21 mouse cellular contexts compared by ENCODE assay signal in genomic region chr16:76643801-76644200, GRCm38 (mm10).
A peak's percentile ranks its signal among the peaks of the same experiment; 100 is the strongest.
DNase-seq lines count a peak whose midpoint lies in the region; ATAC-seq and TF ChIP-seq lines count a peak whose summit lies in the region.
"Had no signal": no experiment of that assay in that cellular context is flagged by ENCODE, and none has a peak within 500 bp of the region (broad histone marks: within the 10 kb centered on the region; RNA-seq: fewer than 3 reads in every experiment).

No protein-coding gene starts in this region.

- peak overlapping the region; percentile 32 for H3K4me3 ChIP-seq in gastrocnemius, adult 2 months
- no peak overlapping the region for H3K4me3 ChIP-seq in midbrain, embryonic 11.5 days (ENCODE audit: low read depth, low read length)
- no peak overlapping the region for H3K4me3 ChIP-seq in midbrain, embryonic 10.5 days
- H3K4me3 ChIP-seq: embryonic facial prominence, embryonic 13.5 days; forebrain, embryonic 10.5 days; forebrain, embryonic 13.5 days; hindbrain, embryonic 12.5 days; hindbrain, embryonic 15.5 days had no signal

- ATAC-seq in midbrain, embryonic 11.5 days (ENCODE audit: low FRiP score) = no peak
- no peak for ATAC-seq in monocyte, adult 5-6 weeks (replicated peaks; ENCODE audit: insufficient number of reproducible peaks, low FRiP score, low TSS enrichment, poor library complexity, severe bottlenecking)
- ATAC-seq: CD4-positive, CD25-positive, alpha-beta regulatory T cell, adult 4 months; forebrain, embryonic 13.5 days; forebrain, embryonic 16.5 days had no signal

- intact Hi-C loops in gastrocnemius, adult 2 months (cut with DNase I) = no loop called here

- no peaks in the 10 kb centered on the region for H3K36me3 ChIP-seq in midbrain, embryonic 11.5 days (ENCODE audit: control insufficient read depth, insufficient read depth, low read length)
- H3K36me3 ChIP-seq in midbrain, embryonic 10.5 days = no peaks in the 10 kb centered on the region
- H3K36me3 ChIP-seq: embryonic facial prominence, embryonic 13.5 days; forebrain, embryonic 10.5 days; hindbrain, embryonic 12.5 days; hindbrain, embryonic 15.5 days had no signal

- peak overlapping the region; percentile 83 for H3K27ac ChIP-seq in gastrocnemius, adult 2 months
- H3K27ac ChIP-seq in midbrain, embryonic 11.5 days (ENCODE audit: low read depth, low read length) = no peak overlapping the region
- H3K27ac ChIP-seq in midbrain, embryonic 10.5 days (replicated peaks) = no peak overlapping the region
- H3K27ac ChIP-seq: embryonic facial prominence, embryonic 13.5 days; forebrain, embryonic 10.5 days; forebrain, embryonic 13.5 days; hindbrain, embryonic 12.5 days; hindbrain, embryonic 15.5 days had no signal

- H3K9me3 ChIP-seq in midbrain, embryonic 11.5 days (ENCODE audit: control insufficient read depth, low read length) = no peaks in the 10 kb centered on the region
- H3K9me3 ChIP-seq in midbrain, embryonic 10.5 days (replicated peaks) = 0 out of 2 replicates have a peak, but pooled peaks cover 3% of the 10 kb centered on the region
- H3K9me3 ChIP-seq: forebrain, embryonic 10.5 days; forebrain, embryonic 13.5 days; hindbrain, embryonic 12.5 days; hindbrain, embryonic 15.5 days had no signal

- no peak for TF ChIP-seq CTCF in gastrocnemius, adult 2 months (IDR thresholded peaks at IDR 0.05)

- H3K27me3 ChIP-seq in midbrain, embryonic 11.5 days (ENCODE audit: control insufficient read depth, insufficient read depth, low read length) = no peaks in the 10 kb centered on the region
- no peaks in the 10 kb centered on the region for H3K27me3 ChIP-seq in midbrain, embryonic 10.5 days (ENCODE audit: low read depth, poor library complexity, severe bottlenecking)
- H3K27me3 ChIP-seq: embryonic facial prominence, embryonic 13.5 days; forebrain, embryonic 13.5 days; hindbrain, embryonic 12.5 days; hindbrain, embryonic 15.5 days had no signal

- no peak overlapping the region for H3K4me2 ChIP-seq in midbrain, embryonic 11.5 days
- H3K4me2 ChIP-seq: embryonic facial prominence, embryonic 13.5 days; forebrain, embryonic 13.5 days; heart, embryonic 11.5 days; hindbrain, embryonic 12.5 days; hindbrain, embryonic 15.5 days had no signal

- no peaks in the 10 kb centered on the region for H3K4me1 ChIP-seq in midbrain, embryonic 11.5 days (ENCODE audit: control insufficient read depth, insufficient read depth, low read length)
- no peaks in the 10 kb centered on the region for H3K4me1 ChIP-seq in midbrain, embryonic 10.5 days
- H3K4me1 ChIP-seq: embryonic facial prominence, embryonic 13.5 days; forebrain, embryonic 10.5 days; forebrain, embryonic 13.5 days; hindbrain, embryonic 12.5 days; hindbrain, embryonic 15.5 days had no signal

- 96% methylated on average over 9 of the region's 9 CpGs for WGBS in midbrain, embryonic 11.5 days
- 96% methylated on average over 9 of the region's 9 CpGs for WGBS in midbrain, embryonic 10.5 days

- DNase-seq in gastrocnemius, adult 2 months = no peak
- DNase-seq in gastrocnemius, postnatal 10 days = no peak
- DNase-seq in midbrain, embryonic 11.5 days (ENCODE audit: low spot score, missing footprints) = peak; percentile 59
- no peak for DNase-seq in midbrain, embryonic 10.5 days (ENCODE audit: low spot score)
- DNase-seq in skeletal muscle tissue, adult 2 months (ENCODE audit: low read depth, low spot score) = peak; percentile 77
- DNase-seq: adrenal gland, adult 2 months; adrenal gland, postnatal 14 days; cerebellum, adult 11 months; cerebellum, adult 2 months; cerebellum, adult 9-11 months; cerebellum, postnatal 25 days; heart, adult 11 months had no signal

- H3K9ac ChIP-seq in midbrain, embryonic 11.5 days (ENCODE audit: low read length) = no peak overlapping the region
- H3K9ac ChIP-seq: embryonic facial prominence, embryonic 13.5 days; forebrain, embryonic 13.5 days; hindbrain, embryonic 12.5 days; hindbrain, embryonic 15.5 days had no signal

Comparison
In these comparisons a context has a peak if more than half of its experiments do, and no peak if none do; other contexts are left out.
1. DNase-seq: peak in midbrain, embryonic 11.5 days (single experiment) and skeletal muscle tissue, adult 2 months (single experiment); none in gastrocnemius, adult 2 months (single experiment), gastrocnemius, postnatal 10 days (single experiment) and midbrain, embryonic 10.5 days (single experiment).